Mouse (Mus musculus) ES-Bruce4 (cell line): ENCODE results near the gene Map4k1. TPM values are rescaled to one million over a fixed set of nuclear protein-coding genes. Genes with fewer than 3 reads are reported as not detected.

Experiments
- H3K27ac ChIP-seq: 2 replicates; pipeline ENCODE4 v1.5.1; 2012; ENCODE audit warnings: low read length, inconsistent platforms; ENCODE audit not compliant: insufficient read depth
- H3K27me3 ChIP-seq: 2 replicates; pipeline ENCODE4 v1.6.1; 2012; ENCODE audit warnings: mild to moderate bottlenecking, low read length, inconsistent platforms; ENCODE audit not compliant: control insufficient read depth, poor library complexity, insufficient read depth, severe bottlenecking
- H3K36me3 ChIP-seq: 2 replicates; pipeline ENCODE4 v1.6.1; 2012; ENCODE audit warnings: inconsistent platforms, mild to moderate bottlenecking, low read length, moderate library complexity; ENCODE audit not compliant: control insufficient read depth, poor library complexity, insufficient read depth, severe bottlenecking
- H3K4me1 ChIP-seq: one replicate; pipeline ENCODE4 v1.8.1; 2011; ENCODE audit warnings: low read length; ENCODE audit not compliant: control insufficient read depth, insufficient read depth
- H3K4me3 ChIP-seq: 2 replicates; pipeline ENCODE4 v1.5.1; 2011; ENCODE audit warnings: low read depth, mild to moderate bottlenecking, low read length
- H3K9ac ChIP-seq: 2 replicates; pipeline ENCODE4 v1.6.1; 2012; ENCODE audit warnings: low read depth, mild to moderate bottlenecking, inconsistent platforms; ENCODE audit not compliant: poor library complexity, severe bottlenecking
- H3K9me3 ChIP-seq: replicated peaks from 2 replicates; pipeline ENCODE4 v1.6.1; 2012; ENCODE audit warnings: mild to moderate bottlenecking, low read length, inconsistent platforms; ENCODE audit not compliant: control insufficient read depth, poor library complexity, insufficient read depth, severe bottlenecking
- CTCF ChIP-seq: IDR thresholded peaks from one replicate; pipeline ENCODE4 v1.8.1; 2011; ENCODE audit warnings: low read depth, low read length
- EP300 ChIP-seq: IDR thresholded peaks from 2 replicates; pipeline ENCODE4 v1.6.1; 2011; ENCODE audit warnings: low read depth, low read length; ENCODE audit not compliant: insufficient read depth
- POLR2A ChIP-seq: IDR thresholded peaks from one replicate; pipeline ENCODE4 v1.8.1; 2011; ENCODE audit warnings: low read length; ENCODE audit not compliant: insufficient read depth
- polyA plus RNA-seq: library from polyadenylated mRNA; stranded (reverse); fragments of >200 nt; gene quantifications from 2 replicates; pipeline ENCODE4 v1.2.4, GENCODE M21; 2011; ENCODE audit warnings: low read depth; ENCODE audit not compliant: missing spikeins, insufficient read depth, insufficient read length

Gene Map4k1
- polyA plus RNA-seq, 1 experiment: 36.3 TPM

DNA sequence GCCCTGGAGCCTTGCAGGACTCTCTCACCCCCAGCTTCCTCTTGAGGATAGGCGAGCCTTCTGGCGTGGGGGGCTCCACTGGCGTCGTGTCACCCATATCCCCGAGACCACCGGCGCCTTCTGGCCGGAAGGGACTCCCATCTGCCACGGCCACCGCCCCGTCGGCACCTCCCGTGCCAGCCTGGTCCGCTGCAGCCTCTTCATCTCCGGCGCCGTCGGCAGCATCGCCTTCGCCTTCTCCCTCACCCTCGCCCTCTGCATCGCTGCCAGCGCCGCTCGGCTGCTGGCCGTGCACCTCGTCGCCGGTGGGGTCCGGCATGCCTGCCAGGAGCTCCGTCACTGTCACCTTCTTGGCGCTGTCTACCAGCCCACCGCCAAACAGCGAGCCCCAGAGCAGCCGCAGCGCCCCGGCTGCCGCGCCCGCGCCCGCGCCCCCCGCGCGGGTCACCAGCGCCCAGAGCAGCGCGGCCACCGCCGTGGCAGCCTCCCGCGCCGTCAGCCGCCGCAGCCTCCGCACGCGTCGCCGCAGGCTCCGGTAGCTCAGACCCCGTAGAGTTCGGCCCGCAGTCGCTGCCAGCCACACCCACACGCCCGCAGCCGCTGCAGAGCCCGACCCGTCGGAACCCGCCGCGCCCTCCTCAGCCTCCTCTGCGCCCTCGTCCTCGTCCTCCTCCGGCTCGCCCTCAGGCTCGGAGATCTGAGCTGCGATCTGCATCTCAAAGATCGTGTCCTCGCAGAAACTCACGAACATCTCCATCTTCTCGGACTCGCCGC, 37.8 kb downstream of the Map4k1 start:
- Histone ChIP-seq H3K27me3 (no peaks in the 10 kb centered on the region), H3K4me3 (peak overlapping the region; percentile 31), H3K9ac (no peak overlapping the region), H3K9me3 (no peaks in the 10 kb centered on the region), H3K36me3 (no peaks in the 10 kb centered on the region), H3K4me1 (peaks cover 2% of the 10 kb centered on the region), H3K27ac (no peak overlapping the region)
- TF ChIP-seq EP300 (no peak), POLR2A (no peak), CTCF (no peak)

DNA sequence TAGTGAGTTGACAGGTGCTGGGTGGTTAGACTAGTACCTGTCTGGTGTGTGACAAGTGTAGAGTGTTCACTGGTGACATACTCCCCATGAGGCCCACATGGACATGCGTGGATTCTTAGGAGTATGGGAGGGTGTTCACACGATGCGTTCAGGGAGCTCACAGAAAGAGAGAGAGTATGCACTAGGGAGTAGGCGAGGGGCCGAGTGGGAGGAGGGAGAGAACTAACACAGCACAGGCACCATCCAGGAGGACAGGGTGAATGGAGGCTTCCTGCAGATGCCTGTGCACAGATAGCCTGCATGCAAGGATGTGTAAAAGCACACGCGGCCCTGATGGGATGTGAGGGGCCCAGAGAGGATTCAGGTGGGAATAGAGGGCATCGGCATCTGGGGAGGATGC, 40.6 kb downstream of the Map4k1 start:
- Histone ChIP-seq H3K9me3 (no peaks in the 10 kb centered on the region), H3K27me3 (no peaks in the 10 kb centered on the region), H3K4me1 (peaks cover 4% of the 10 kb centered on the region), H3K4me3 (no peak overlapping the region), H3K9ac (no peak overlapping the region), H3K27ac (no peak overlapping the region), H3K36me3 (no peaks in the 10 kb centered on the region)
- no peak for TF ChIP-seq EP300
- no peak for TF ChIP-seq CTCF
- TF ChIP-seq POLR2A: no peak

DNA sequence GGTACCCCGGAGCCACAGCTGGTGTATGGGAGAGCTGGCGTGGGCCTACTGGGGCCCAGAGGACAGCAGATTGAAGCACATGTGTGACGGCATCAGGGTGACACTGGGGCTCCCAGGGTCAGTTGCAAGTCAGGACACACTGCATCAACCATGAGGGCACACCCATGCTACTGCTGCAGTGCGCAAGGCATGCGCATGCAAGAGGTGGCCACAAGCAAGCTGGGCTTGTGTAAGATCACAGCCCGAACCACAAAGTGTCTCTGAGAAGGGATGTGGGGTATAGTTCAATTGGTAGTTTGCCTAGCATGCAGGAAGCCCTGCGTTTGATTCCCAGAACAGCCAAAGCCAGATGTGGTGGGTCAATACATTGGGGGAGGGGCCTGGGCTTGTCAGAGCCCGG, 41.7 kb downstream of the Map4k1 start:
- no peak for TF ChIP-seq POLR2A
- no peak for TF ChIP-seq EP300
- TF ChIP-seq CTCF: no peak
- Histone ChIP-seq H3K27ac (no peak overlapping the region), H3K4me1 (peaks cover 2% of the 10 kb centered on the region), H3K9me3 (no peaks in the 10 kb centered on the region), H3K4me3 (no peak overlapping the region), H3K36me3 (no peaks in the 10 kb centered on the region), H3K9ac (no peak overlapping the region), H3K27me3 (no peaks in the 10 kb centered on the region)

DNA sequence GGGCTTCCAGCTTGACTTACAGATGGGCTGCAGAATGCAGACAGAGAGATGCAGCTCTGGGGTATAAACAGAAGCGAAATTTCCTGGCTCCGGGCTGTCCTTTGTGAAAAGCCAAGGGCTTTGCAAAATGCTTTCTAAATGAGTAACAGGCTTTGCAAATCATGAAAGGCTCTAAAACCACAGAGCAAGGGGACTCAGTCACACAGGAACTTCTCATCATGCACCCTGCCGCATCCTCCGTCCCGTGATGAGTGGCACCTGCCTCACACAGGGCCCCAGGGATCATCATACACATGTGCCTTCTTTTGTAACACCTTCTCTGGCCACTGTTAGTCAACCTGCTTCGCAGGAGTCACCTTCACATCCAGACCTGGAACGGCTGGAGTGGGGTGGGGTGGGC, 43.7 kb downstream of the Map4k1 start:
- no peaks in the 10 kb centered on the region for H3K9me3 ChIP-seq
- peaks cover 2% of the 10 kb centered on the region for H3K4me1 ChIP-seq
- no peak overlapping the region for H3K9ac ChIP-seq
- H3K27me3 ChIP-seq: no peaks in the 10 kb centered on the region
- H3K27ac ChIP-seq: no peak overlapping the region
- no peaks in the 10 kb centered on the region for H3K36me3 ChIP-seq
- H3K4me3 ChIP-seq: no peak overlapping the region
- TF ChIP-seq EP300 (no peak), POLR2A (no peak), CTCF (no peak)

DNA sequence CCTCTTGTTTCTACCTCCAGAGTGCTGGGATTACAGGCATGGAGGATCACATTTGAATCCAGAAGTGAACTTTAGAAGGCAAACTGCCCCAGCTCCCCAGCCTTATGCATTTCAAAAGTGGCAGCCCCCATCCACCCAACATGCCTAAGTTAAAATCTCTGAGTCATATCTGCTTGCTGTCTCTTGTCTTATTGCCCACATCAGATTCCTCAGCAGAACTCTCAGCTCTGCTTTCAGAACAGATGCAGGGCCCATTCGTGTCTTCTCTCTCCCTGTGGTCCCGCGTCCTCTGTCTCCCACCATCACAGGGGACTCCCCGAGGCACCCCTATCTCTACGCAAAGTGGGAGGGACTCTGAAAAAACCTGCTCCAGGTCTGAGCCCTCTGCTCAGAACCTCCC, 44.3 kb downstream of the Map4k1 start:
- H3K9me3 ChIP-seq: no peaks in the 10 kb centered on the region
- H3K4me3 ChIP-seq: no peak overlapping the region
- no peak overlapping the region for H3K9ac ChIP-seq
- peaks cover 2% of the 10 kb centered on the region for H3K4me1 ChIP-seq
- no peaks in the 10 kb centered on the region for H3K36me3 ChIP-seq
- H3K27ac ChIP-seq: no peak overlapping the region
- TF ChIP-seq POLR2A: no peak
- no peak for TF ChIP-seq EP300
- TF ChIP-seq CTCF: no peak
- H3K27me3 ChIP-seq: no peaks in the 10 kb centered on the region

DNA sequence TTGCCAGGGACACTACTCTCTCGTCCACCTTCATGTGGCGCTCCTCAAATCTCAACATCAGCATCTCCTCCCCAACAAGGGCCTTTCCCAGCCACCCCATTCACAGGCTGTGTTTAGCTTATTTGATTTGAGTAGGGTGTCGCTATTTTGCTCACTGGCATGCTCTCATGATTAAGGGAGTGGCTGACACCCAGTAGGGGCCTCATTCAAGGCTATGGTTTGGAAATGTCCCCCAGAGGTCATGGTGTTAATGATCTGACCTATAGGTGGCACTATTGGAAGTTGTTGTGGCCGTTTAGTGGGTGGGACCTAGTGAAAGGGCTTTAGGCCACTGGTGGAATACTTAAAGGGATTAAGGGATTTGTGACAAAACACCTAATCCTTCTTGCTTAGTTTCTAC, 45.0 kb downstream of the Map4k1 start:
- H3K9ac ChIP-seq: no peak overlapping the region
- no peak overlapping the region for H3K27ac ChIP-seq
- H3K27me3 ChIP-seq: no peaks in the 10 kb centered on the region
- TF ChIP-seq CTCF (no peak), EP300 (no peak), POLR2A (no peak)
- H3K4me1 ChIP-seq: peaks cover 2% of the 10 kb centered on the region
- H3K4me3 ChIP-seq: no peak overlapping the region
- no peaks in the 10 kb centered on the region for H3K9me3 ChIP-seq
- no peaks in the 10 kb centered on the region for H3K36me3 ChIP-seq
